Mouse (Mus musculus): ENCODE results near the gene B4galt5.

B4galt5 gene

DNA sequence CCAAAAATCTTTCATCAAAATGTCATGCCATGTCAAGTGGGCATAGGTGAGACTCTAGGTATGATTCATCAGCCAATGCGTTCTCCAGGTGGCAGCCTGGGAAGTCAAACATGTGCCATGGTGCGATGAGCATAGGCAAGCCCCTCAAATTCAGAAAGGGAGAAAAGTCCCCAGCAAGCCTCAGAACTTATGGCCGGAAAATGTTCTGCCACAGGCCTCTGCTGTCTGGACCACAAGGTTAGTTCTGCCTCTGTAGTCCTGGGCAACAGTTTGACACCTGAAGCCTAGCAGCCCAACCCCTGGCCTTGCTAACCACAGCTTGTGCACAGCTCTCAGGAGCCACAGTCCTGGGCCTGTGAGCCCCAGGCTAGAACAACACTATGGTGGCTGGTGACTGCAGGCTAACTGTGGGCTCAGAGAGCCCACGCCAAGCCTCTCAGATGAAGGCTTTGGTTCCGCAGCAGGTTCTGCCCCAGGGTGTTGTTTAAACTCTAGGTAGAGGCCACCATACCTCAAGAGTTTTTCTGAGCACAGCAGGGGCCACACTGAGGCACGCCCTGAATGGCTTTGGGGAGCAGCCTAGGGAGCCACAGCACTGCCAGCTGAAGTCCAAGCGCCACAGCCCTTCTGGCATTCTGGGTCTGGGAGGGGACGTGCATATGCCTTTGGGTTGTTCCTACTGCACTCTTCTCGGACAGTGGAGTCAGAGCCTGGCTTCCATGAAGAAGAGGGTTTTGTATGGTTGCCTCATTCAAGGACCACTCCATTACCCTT is 14.5 kb upstream of the B4galt5 start:
- peak; percentile 79 for DNase-seq (ENCODE audit: low read depth, low spot score)

GRCm38 (mm10) chr2:167358499-167358898 is 9.5 kb upstream of the B4galt5 start:
- DNase-seq (ENCODE audit: low read depth, low spot score) = no peak

DNA sequence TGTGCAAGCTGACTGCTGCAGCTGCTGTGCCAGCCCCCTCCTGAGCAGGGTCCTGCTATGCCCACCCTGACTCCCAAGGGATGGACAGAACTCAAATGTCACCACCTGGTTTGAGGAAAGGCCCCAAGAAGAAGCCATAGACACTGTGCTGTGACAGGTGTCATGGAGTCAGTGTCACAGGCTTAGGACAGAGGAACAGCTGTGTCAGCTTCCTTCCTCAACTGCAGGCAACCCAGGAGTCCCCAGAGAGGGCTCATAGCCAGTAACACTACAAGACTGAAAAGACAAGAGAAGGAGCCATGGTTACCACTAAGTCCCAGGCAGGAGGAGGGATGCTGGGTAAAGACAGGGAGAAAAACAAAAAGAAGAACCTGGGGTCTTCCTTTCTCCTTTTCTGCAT is 7.9 kb upstream of the B4galt5 start:
- no peak for DNase-seq (ENCODE audit: low read depth, low spot score)

- DNase-seq (ENCODE audit: low read depth, low spot score) = no peak
Measured at GRCm38 (mm10) chr2:167354611-167355165, 5.7 kb upstream of the B4galt5 start.

DNA sequence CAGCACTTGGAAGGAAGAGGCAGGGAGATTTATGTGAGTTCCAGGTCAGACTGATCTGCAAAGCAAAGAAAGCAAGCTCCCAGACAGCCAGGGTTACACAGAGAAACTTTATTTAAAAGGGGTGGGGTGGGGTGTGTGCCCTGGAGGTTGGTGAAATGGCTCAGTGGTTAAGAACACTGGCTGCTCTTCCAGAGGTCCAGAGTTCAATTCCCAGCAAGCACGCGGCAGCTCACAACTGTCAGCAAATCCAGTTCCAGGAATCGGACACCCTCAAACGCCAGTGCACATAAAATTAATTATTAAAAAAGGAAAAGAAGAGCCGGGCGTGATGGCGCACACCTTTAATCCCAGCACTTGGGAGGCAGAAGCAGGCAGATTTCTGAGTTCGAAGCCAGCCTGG is 5.1 kb upstream of the B4galt5 start:
- no peak for DNase-seq (ENCODE audit: low read depth, low spot score)

- DNase-seq (ENCODE audit: low read depth, low spot score) = no peak
Measured at GRCm38 (mm10) chr2:167352496-167352895, 3.5 kb upstream of the B4galt5 start.

GRCm38 (mm10) chr2:167351371-167351951 is 2.5 kb upstream of the B4galt5 start:
- peak; percentile 57 for DNase-seq (ENCODE audit: low read depth, low spot score)

- no peak for DNase-seq (ENCODE audit: low read depth, low spot score)
Measured at GRCm38 (mm10) chr2:167350126-167350650, 1.2 kb upstream of the B4galt5 start.

DNA sequence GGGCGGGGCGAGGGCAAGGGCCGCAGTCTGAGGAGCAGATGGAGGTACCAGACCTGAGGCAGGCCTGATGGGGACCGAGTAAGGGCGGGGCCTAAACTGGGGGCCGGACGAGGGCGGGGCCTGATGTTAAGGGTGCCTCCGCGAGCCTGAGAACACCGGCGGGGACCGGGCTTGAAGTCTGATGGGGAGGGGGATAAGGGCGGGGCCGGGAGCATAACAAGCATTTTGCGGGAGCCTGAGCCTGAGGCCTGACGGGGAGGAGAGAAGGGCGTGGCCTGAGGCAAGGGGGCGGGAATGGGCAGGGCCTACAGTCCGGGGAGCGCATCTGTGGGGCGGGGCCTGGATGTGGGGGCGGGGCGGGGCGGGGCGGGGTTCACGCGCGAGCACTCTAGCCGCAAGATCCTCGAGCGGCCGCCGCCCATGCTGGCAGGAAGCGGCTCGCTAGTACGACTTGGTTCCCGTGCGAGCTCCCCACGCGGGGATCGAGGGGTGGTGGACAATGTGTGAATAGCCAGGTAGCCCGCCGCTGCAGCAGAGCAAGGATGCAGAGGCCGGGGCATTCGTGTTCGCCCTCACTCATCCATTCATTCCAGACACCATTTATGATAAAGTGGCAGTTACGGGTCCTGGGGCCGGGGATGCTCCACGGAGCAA is 427 bp upstream of the B4galt5 start:
- peak; percentile 100 for DNase-seq (ENCODE audit: low read depth, low spot score)

- DNase-seq (ENCODE audit: low read depth, low spot score) = peak; percentile 63
Measured at GRCm38 (mm10) chr2:167347991-167348375, 1.0 kb downstream of the B4galt5 start.

GRCm38 (mm10) chr2:167347361-167347760 is 1.6 kb downstream of the B4galt5 start:
- DNase-seq (ENCODE audit: low read depth, low spot score) = no peak

- no peak for DNase-seq (ENCODE audit: low read depth, low spot score)
Measured at GRCm38 (mm10) chr2:167345508-167346164, 3.3 kb downstream of the B4galt5 start.

DNA sequence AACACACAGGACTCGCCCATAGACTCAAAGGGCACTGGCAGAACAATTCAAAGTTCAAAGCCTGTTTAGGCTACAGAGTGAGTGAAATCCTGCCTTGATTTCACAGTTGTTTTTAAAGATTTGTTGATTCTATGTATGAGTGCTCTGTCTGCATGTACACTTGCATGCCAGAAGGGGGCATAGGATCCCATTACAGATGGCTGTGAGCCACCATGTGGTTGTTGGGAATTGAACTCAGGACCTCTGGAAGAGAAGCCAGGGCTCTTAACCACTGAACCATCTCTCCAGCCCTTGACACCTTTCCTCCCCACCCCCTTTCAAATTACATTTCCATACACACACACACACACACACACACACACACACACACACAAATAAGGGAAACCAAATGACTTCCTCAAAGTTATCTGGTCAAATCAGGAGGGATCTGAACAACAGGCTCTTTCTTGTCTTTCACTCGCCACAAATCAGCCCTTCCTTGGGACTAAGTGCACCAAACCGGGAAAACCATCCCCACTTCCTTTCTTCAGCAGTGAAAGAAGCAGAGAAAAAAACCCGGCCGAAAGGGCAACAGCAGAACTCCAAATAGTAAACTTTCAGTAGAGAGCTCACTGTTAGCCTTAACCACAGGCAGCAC is 4.0 kb downstream of the B4galt5 start:
- DNase-seq (ENCODE audit: low read depth, low spot score) = no peak

DNA sequence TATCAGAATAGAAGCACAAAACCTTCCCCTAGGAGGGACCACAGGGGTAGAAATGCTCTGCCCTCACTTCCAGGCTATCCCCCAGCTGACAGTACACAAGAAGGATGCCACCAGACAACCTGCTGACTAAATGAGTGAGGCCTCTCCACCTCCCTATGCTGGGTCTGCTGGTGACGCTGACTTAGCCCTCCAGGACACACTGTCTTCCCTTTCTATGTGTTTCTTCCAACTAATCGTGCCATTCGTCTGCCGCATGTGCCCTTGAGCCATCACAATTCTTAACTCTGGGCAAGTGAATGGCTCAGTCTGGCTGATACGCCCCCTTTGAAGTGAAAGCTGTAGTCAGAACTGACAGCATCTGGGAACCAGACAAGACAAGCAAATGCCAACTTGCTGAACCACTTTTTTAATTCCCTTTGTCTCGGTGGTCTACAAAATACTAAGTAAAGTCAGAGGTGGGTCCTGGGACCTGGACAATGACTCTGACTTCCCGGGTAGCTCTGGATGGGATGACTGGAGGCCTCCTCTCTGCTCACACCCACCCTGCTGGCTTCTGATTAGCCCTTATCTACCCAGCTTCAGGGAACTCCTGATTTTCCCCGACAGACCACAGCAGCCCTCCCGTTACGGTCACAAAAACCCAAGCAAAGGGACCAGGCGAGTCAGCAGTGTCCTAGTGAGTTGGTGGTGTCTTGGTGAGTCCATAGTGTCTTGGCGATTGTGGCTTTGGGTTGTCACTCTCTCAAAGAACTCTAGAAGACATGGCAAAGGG is 5.4 kb downstream of the B4galt5 start:
- DNase-seq (ENCODE audit: low read depth, low spot score) = no peak

DNA sequence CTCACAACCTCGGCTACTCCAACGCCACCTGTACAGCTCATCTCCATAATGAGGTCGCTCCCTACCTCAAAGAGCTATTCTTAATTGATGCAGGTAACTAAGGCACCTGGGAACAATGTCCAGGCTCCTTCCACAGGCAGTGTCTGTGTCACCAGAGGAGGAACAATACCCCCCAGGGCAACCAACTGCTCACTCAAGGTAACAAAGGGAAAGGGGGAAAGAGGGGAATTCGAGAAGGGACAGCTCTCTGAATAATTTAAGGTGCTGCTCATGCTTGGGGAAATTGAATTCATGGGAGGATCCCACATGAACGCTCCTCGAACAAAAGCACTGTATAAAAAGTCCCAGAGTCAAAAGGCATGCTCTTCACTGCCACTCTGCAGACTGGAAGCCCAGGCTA is 6.1 kb downstream of the B4galt5 start:
- peak; percentile 70 for DNase-seq (ENCODE audit: low read depth, low spot score)

DNA sequence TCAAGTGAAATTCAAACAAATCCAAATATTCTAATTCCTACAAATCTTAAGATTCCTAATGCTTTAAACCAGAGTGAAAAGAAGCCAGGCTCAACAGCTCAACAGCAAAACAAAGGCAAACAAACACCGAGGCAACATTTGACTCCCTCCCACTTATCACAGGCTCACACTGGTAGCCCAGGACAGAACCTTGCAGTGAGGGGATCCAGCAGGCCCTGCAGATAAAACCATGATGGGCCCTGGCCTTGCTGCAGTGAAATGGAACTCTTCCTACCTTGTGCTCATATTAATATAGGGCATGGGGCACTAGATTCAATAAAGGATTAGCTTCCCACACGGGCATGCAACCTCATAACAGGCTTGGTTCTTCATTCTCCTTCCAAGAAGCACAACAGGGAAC is 11.4 kb downstream of the B4galt5 start:
- no peak for DNase-seq (ENCODE audit: low read depth, low spot score)

DNA sequence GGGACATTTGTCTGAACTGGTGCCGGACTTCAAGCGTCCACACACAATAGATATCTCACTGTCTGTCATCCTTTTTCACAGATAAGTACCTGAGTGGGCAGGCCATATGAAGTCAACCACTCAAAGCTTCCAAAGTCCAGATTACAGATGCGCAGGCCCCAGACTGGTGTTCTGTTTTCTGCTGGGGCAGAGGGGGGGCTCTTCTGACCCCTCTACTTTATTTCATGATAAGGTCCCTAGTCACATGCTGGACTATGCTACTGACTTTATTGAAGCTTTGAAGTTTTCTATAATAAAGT is 11.8 kb downstream of the B4galt5 start:
- DNase-seq (ENCODE audit: low read depth, low spot score) = no peak

- DNase-seq (ENCODE audit: low read depth, low spot score) = no peak
Measured at GRCm38 (mm10) chr2:167336384-167337213, 12.4 kb downstream of the B4galt5 start.

- DNase-seq (ENCODE audit: low read depth, low spot score) = no peak
Measured at GRCm38 (mm10) chr2:167335066-167335465, 13.9 kb downstream of the B4galt5 start.

- no peak for DNase-seq (ENCODE audit: low read depth, low spot score)
Measured at GRCm38 (mm10) chr2:167334312-167334711, 14.7 kb downstream of the B4galt5 start.

All from ZHBTc4 (cell line).